Mouse (Mus musculus) MEL (cell line): ENCODE measurements around the gene Dnajb8. TPM values are rescaled to one million over a fixed set of nuclear protein-coding genes. Genes with fewer than 3 reads are reported as not detected.

ENCODE experiments used
- DNase-seq: peaks from one replicate; pipeline ENCODE4 v3.0.0; 2011; ENCODE audit warnings: low read depth, low spot score
- H3K27ac ChIP-seq: 2 replicates; pipeline ENCODE4 v1.5.1; 2012; ENCODE audit warnings: low read depth, mild to moderate bottlenecking, control low read depth, low read length, moderate library complexity; ENCODE audit not compliant: control insufficient read depth
- H3K27me3 ChIP-seq, 2 experiments: fragments of 150-350 bp in 1 of 2; sonication (generic) in 1 of 2; 2 replicates each; pipeline ENCODE4 v1.6.1; 2012; ENCODE audit warnings: low read length in 2 of 2, mild to moderate bottlenecking in 2 of 2, improper control_type of control experiment in 1 of 2, moderate library complexity in 1 of 2; ENCODE audit not compliant: insufficient read depth in 2 of 2, control insufficient read depth in 1 of 2
- H3K36me3 ChIP-seq, 2 experiments: 2 replicates each; pipeline ENCODE4 v1.6.1; 2012 to 2014; ENCODE audit warnings: low read length in 2 of 2, improper control_type of control experiment in 1 of 2, inconsistent platforms in 1 of 2, mild to moderate bottlenecking in 1 of 2; ENCODE audit not compliant: insufficient read depth in 2 of 2, control insufficient read depth in 1 of 2
- H3K4me1 ChIP-seq, 2 experiments: fragments of 150-350 bp in 1 of 2; sonication (generic) in 1 of 2; 2 replicates each; pipeline ENCODE4 v1.6.1; 2012; ENCODE audit warnings: low read length in 2 of 2, improper control_type of control experiment in 1 of 2, mild to moderate bottlenecking in 1 of 2; ENCODE audit not compliant: insufficient read depth in 2 of 2, control insufficient read depth in 1 of 2
- H3K4me3 ChIP-seq, 2 experiments: fragments of 150-350 bp in 1 of 2; sonication (generic) in 1 of 2; 2 replicates each; pipeline ENCODE4 v1.5.1; 2012; ENCODE audit warnings: low read depth in 2 of 2, low read length in 2 of 2, mild to moderate bottlenecking in 2 of 2, moderate library complexity in 2 of 2, control low read depth in 1 of 2, improper control_type of control experiment in 1 of 2; ENCODE audit not compliant: control insufficient read depth in 1 of 2, insufficient read depth in 1 of 2
- H3K79me2 ChIP-seq: 2 replicates; pipeline ENCODE4 v1.6.1; 2012; ENCODE audit warnings: mild to moderate bottlenecking, low read length, moderate library complexity; ENCODE audit not compliant: control insufficient read depth, poor library complexity, insufficient read depth
- H3K9ac ChIP-seq: 2 replicates; pipeline ENCODE4 v1.6.1; 2012; ENCODE audit warnings: low read depth, mild to moderate bottlenecking, control low read depth, low read length, moderate library complexity; ENCODE audit not compliant: control insufficient read depth, poor library complexity, severe bottlenecking
- H3K9me3 ChIP-seq: fragments of 150-350 bp; sonication (generic); replicated peaks from 2 replicates; pipeline ENCODE4 v1.6.1; 2012; ENCODE audit warnings: mild to moderate bottlenecking, low read length, improper control_type of control experiment, moderate library complexity; ENCODE audit not compliant: insufficient read depth
- CTCF ChIP-seq, 3 experiments: IDR thresholded peaks in 2 of 3; conservative IDR thresholded peaks in 1 of 3; 2 replicates each; pipeline ENCODE4 v1.5.1; 2011 to 2012; ENCODE audit warnings: low read length in 3 of 3, low read depth in 2 of 3, mild to moderate bottlenecking in 2 of 3, improper control_type of control experiment in 1 of 3, inconsistent platforms in 1 of 3, mixed read lengths in 1 of 3, moderate library complexity in 1 of 3; ENCODE audit not compliant: control insufficient read depth in 1 of 3, insufficient read depth in 1 of 3, poor library complexity in 1 of 3, severe bottlenecking in 1 of 3
- E2F4 ChIP-seq: IDR thresholded peaks from 2 replicates; pipeline ENCODE4 v1.6.1; 2011; ENCODE audit warnings: low read depth, low read length, improper control_type of control experiment, borderline replicate concordance
- EP300 ChIP-seq, 2 experiments: IDR thresholded peaks; 2 replicates each; pipeline ENCODE4 v1.6.1; 2011; ENCODE audit warnings: improper control_type of control experiment in 2 of 2, low read length in 2 of 2, low read depth in 1 of 2, mild to moderate bottlenecking in 1 of 2
- GABPA ChIP-seq: IDR thresholded peaks from 2 replicates; pipeline ENCODE4 v1.6.1; 2012; ENCODE audit warnings: low read depth, mild to moderate bottlenecking, inconsistent platforms, low read length, improper control_type of control experiment, moderate library complexity
- GATA1 ChIP-seq: IDR thresholded peaks from 2 replicates; pipeline ENCODE4 v1.6.1; 2011; ENCODE audit warnings: low read depth, low read length, improper control_type of control experiment
- HCFC1 ChIP-seq: IDR thresholded peaks from 2 replicates; pipeline ENCODE4 v1.6.1; 2012; ENCODE audit warnings: low read depth, mild to moderate bottlenecking, inconsistent platforms, low read length, improper control_type of control experiment, moderate library complexity
- KAT2A ChIP-seq: conservative IDR thresholded peaks from 2 replicates; pipeline ENCODE4 v1.6.1; 2012; ENCODE audit warnings: low read depth, low read length, improper control_type of control experiment, inconsistent platforms
- MAFK ChIP-seq: IDR thresholded peaks from 2 replicates; pipeline ENCODE4 v1.6.1; 2011; ENCODE audit warnings: low read depth, mild to moderate bottlenecking, low read length, improper control_type of control experiment, borderline replicate concordance
- MXI1 ChIP-seq: IDR thresholded peaks from 2 replicates; pipeline ENCODE4 v1.6.1; 2011; ENCODE audit warnings: mild to moderate bottlenecking, low read depth, low read length, improper control_type of control experiment
- NELFE ChIP-seq: IDR thresholded peaks from 2 replicates; pipeline ENCODE4 v1.6.1; 2011; ENCODE audit warnings: low read depth, low read length, improper control_type of control experiment
- POLR2A ChIP-seq, 2 experiments: IDR thresholded peaks; 2 replicates each; pipeline ENCODE4 v1.6.1; 2011 to 2012; ENCODE audit warnings: low read length in 2 of 2, mild to moderate bottlenecking in 2 of 2, control low read depth in 1 of 2, improper control_type of control experiment in 1 of 2, low read depth in 1 of 2, moderate library complexity in 1 of 2; ENCODE audit not compliant: control insufficient read depth in 1 of 2, insufficient read depth in 1 of 2, poor library complexity in 1 of 2
- POLR2AphosphoS5 ChIP-seq: IDR thresholded peaks from 2 replicates; pipeline ENCODE4 v1.6.1; 2012; ENCODE audit warnings: low read depth, borderline replicate concordance, mild to moderate bottlenecking, inconsistent platforms, low read length, moderate library complexity, mixed read lengths
- SIN3A ChIP-seq: IDR thresholded peaks from 2 replicates; pipeline ENCODE4 v1.6.1; 2012; ENCODE audit warnings: low read length, improper control_type of control experiment, inconsistent platforms
- TAL1 ChIP-seq: IDR thresholded peaks from 2 replicates; pipeline ENCODE4 v1.6.1; 2012; ENCODE audit warnings: mild to moderate bottlenecking, inconsistent platforms, low read length, moderate library complexity, mixed read lengths
- TBP ChIP-seq: IDR thresholded peaks from 2 replicates; pipeline ENCODE4 v1.8.0; 2011; ENCODE audit warnings: low read depth, low read length, improper control_type of control experiment
- TCF12 ChIP-seq: IDR thresholded peaks from 2 replicates; pipeline ENCODE4 v1.6.1; 2014; ENCODE audit warnings: low read depth, mild to moderate bottlenecking, inconsistent platforms, low read length, improper control_type of control experiment, moderate library complexity
- UBTF ChIP-seq: IDR thresholded peaks from 2 replicates; pipeline ENCODE4 v1.6.1; 2012; ENCODE audit warnings: low read depth, mild to moderate bottlenecking, inconsistent platforms, low read length, improper control_type of control experiment, moderate library complexity, borderline replicate concordance; ENCODE audit not compliant: insufficient read depth
- USF2 ChIP-seq, 2 experiments: IDR thresholded peaks; 2 replicates each; pipeline ENCODE4 v1.6.1; 2011 to 2012; ENCODE audit warnings: improper control_type of control experiment in 2 of 2, low read length in 2 of 2, borderline replicate concordance in 1 of 2, inconsistent platforms in 1 of 2, low read depth in 1 of 2, mild to moderate bottlenecking in 1 of 2; ENCODE audit not compliant: insufficient read depth in 1 of 2
- ZNF384 ChIP-seq: IDR thresholded peaks from 2 replicates; pipeline ENCODE4 v1.6.1; 2012; ENCODE audit warnings: low read depth, mild to moderate bottlenecking, inconsistent platforms, low read length, improper control_type of control experiment
- polyA plus RNA-seq, 2 experiments: library from polyadenylated mRNA; stranded (reverse) in 1 of 2; unstranded in 1 of 2; fragments of >175 nt in 1 of 2; fragments of >200 nt in 1 of 2; gene quantifications; 2 replicates each; pipeline versions ENCODE4 v1.2.1 to v1.2.4; 2012; ENCODE audit warnings: low replicate concordance in 2 of 2, low read depth in 1 of 2; ENCODE audit not compliant: insufficient read length in 2 of 2, insufficient read depth in 1 of 2, missing spikeins in 1 of 2
- total RNA-seq: library from RNA; depleted of rRNA; stranded (reverse); fragments of 300-350 nt; gene quantifications from 2 replicates; pipeline ENCODE4 v1.2.3, GENCODE M21; 2012

Dnajb8 gene
- total and polyA plus RNA-seq, 3 experiments = not detected

DNA sequence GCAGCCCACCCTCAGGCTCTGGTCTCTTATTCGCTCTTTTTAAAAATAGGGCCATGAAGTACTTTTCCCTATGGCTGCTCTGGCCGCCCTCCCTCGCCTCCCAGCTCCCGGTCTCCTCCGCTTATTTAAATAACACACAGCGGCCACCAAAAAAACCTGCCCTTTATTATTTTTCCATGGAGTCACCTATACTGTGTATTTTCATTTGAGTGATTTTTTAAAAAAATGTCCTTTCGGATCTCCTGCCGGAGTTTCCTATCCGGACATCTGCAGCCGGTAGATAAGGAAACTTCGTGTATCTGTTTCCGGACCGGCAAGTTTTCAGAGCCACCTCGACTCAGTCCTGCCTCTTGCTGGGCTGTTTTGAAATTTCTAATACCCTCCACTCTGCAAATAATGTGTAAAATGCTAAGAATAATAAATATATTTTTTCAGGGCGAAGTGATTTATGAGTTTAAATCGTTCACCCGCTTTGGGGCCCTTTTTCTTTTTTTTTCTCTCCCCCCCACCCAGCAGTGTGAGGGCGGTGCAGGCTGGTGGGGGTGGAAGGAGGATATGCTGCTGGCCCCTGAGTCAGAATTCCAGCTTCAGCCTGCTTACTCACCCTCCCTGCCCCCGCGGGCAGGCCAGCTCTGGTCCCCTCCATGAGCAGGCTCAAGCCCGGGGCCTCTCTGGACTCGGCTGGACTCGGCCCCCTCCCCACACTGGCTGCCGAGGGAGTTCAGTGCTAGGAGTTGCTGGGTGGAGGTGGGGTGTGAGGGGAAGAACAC, 19.0 kb upstream of the Dnajb8 start (continued):
- no peak for TF ChIP-seq NELFE
- TF ChIP-seq TCF12 = peak; percentile 99
- no peak for TF ChIP-seq E2F4
- peak; percentile 97 for TF ChIP-seq EP300 (IDR thresholded peaks at IDR 0.05; ENCODE audit: low read depth in 1 of 2, low read length in 2 of 2)
- no peak for TF ChIP-seq POLR2AphosphoS5
- TF ChIP-seq, all 39 proteins: peak for 15

DNA sequence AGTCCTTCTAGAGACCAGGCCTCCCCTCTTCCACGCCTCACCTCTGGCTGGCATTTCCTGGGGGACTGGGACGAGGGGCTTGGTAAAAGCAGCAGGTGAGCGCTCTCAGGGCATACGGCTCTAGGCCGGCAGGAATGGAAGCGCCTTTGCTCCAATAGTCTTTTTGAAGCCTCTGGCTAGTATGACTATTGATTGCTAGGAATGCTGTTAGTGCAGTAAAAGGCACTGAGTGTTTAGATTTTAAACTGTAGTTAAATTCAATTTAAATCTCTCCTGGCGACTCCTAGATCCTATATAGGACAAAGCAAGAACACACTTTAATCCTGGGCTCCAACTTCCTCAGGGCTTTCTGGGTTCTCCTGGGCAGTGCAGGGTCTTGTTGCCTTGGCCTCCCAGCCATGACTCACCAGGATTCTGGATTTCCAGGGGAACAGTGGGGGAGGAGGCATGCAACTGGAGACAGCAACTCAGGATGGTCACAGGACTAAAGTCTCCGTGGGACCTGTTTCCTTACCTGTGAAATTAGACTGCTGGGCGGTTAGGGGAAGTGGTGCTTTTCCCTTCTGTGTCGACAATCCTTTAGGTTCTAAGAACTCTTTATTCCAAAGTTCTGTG, 18.2 kb upstream of the Dnajb8 start:
- TF ChIP-seq GATA1 (no peak), MXI1 (no peak), HCFC1 (no peak), POLR2A (IDR thresholded peaks at IDR 0.05; ENCODE audit: control insufficient read depth in 1 of 2, insufficient read depth in 1 of 2, low read depth in 1 of 2, low read length in 2 of 2, poor library complexity in 1 of 2) (no peak), TBP (no peak), CTCF (IDR thresholded peaks at IDR 0.05 in 2 of 3, conservative IDR thresholded peaks at IDR 0.05 in 1 of 3; ENCODE audit: control insufficient read depth in 1 of 3, insufficient read depth in 1 of 3, low read depth in 2 of 3, low read length in 3 of 3, poor library complexity in 1 of 3, severe bottlenecking in 1 of 3) (no peak), SIN3A (no peak), EP300 (IDR thresholded peaks at IDR 0.05; ENCODE audit: low read depth in 1 of 2, low read length in 2 of 2) (no peak), TCF12 (no peak), USF2 (IDR thresholded peaks at IDR 0.05; ENCODE audit: borderline replicate concordance in 1 of 2, insufficient read depth in 1 of 2, low read depth in 1 of 2, low read length in 2 of 2) (no peak), MAFK (no peak), KAT2A (no peak), ZNF384 (no peak), UBTF (no peak), TAL1 (no peak), GABPA (no peak)
- Histone ChIP-seq H3K4me1 (peaks cover 17 to 18% of the 10 kb centered on the region in 2 experiments), H3K4me3 (peak overlapping the region; percentile 39 to 43; a peak in 3 of 4 replicates), H3K27me3 (no peaks in the 10 kb centered on the region), H3K9ac (peak overlapping the region; percentile 70), H3K9me3 (no peaks in the 10 kb centered on the region), H3K79me2 (no peaks in the 10 kb centered on the region; the same call in none of the 2 replicates), H3K27ac (peak overlapping the region; percentile 97), H3K36me3 (peaks cover 0 to 18% of the 10 kb centered on the region in 2 experiments; a peak in 2 of 4 replicates)
- no peak for DNase-seq
